10 mouse cellular contexts compared by ENCODE assay signal in genomic region chr9:21842391-21842790, GRCm38 (mm10). TPM values are rescaled to one million over a fixed set of nuclear protein-coding genes. Genes with fewer than 3 reads are reported as not detected.
A peak's percentile ranks its signal among the peaks of the same experiment; 100 is the strongest.
DNase-seq lines count a peak whose midpoint lies in the region; ATAC-seq and TF ChIP-seq lines count a peak whose summit lies in the region.
"Had no signal": no experiment of that assay in that cellular context is flagged by ENCODE, and none has a peak within 500 bp of the region (broad histone marks: within the 10 kb centered on the region; RNA-seq: fewer than 3 reads in every experiment).

No protein-coding gene starts in this region.

- H3K36me3 ChIP-seq in forebrain, embryonic 14.5 days (ENCODE audit: control insufficient read depth, insufficient read depth, low read length): no peaks in the 10 kb centered on the region
- H3K36me3 ChIP-seq in forebrain, embryonic 12.5 days (replicated peaks): peaks cover 14% of the 10 kb centered on the region; the same call in 1 of the 2 replicates
- peaks cover 26% of the 10 kb centered on the region for H3K36me3 ChIP-seq in heart, adult 2 months (ENCODE audit: control insufficient read depth, insufficient read depth, low read length)
- peaks cover 64% of the 10 kb centered on the region for H3K36me3 ChIP-seq in intestine, postnatal 0 days (ENCODE audit: control insufficient read depth, insufficient read depth)
- peaks cover 20% of the 10 kb centered on the region for H3K36me3 ChIP-seq in lung, embryonic 16.5 days (ENCODE audit: control insufficient read depth, insufficient read depth, low read length)

- TF ChIP-seq CTCF in heart, adult 2 months (IDR thresholded peaks at IDR 0.05): no peak
- TF ChIP-seq CTCF in intestine, postnatal 0 days (IDR thresholded peaks at IDR 0.05; ENCODE audit: low read depth): no peak

- TF ChIP-seq EP300 in heart, adult 2 months (IDR thresholded peaks at IDR 0.05; ENCODE audit: insufficient read depth, low read depth, low read length): no peak

- no peak overlapping the region for H3K4me3 ChIP-seq in forebrain, embryonic 14.5 days (ENCODE audit: low read depth, low read length)
- H3K4me3 ChIP-seq in forebrain, embryonic 12.5 days (replicated peaks): no peak overlapping the region
- no peak overlapping the region for H3K4me3 ChIP-seq in heart, adult 2 months
- H3K4me3 ChIP-seq in intestine, postnatal 0 days (ENCODE audit: low read depth, low read length): no peak overlapping the region
- H3K4me3 ChIP-seq in lung, embryonic 16.5 days (ENCODE audit: low read length): no peak overlapping the region

- WGBS in forebrain, embryonic 14.5 days: 58% methylated on average over 5 of the region's 5 CpGs
- WGBS in forebrain, embryonic 12.5 days: 57% methylated on average over 5 of the region's 5 CpGs
- 17% methylated on average over 5 of the region's 5 CpGs for WGBS in heart, adult 2 months
- 48% methylated on average over 5 of the region's 5 CpGs for WGBS in intestine, postnatal 0 days
- 24% methylated on average over 5 of the region's 5 CpGs for WGBS in lung, embryonic 16.5 days

- no peaks in the 10 kb centered on the region for H3K9me3 ChIP-seq in forebrain, embryonic 14.5 days (replicated peaks; ENCODE audit: control insufficient read depth, low read length)
- H3K9me3 ChIP-seq in forebrain, embryonic 12.5 days: no peaks in the 10 kb centered on the region
- no peaks in the 10 kb centered on the region for H3K9me3 ChIP-seq in intestine, postnatal 0 days (ENCODE audit: control insufficient read depth)
- no peaks in the 10 kb centered on the region for H3K9me3 ChIP-seq in lung, embryonic 16.5 days (ENCODE audit: control insufficient read depth, low read length)

- no peak overlapping the region for H3K4me2 ChIP-seq in forebrain, embryonic 14.5 days (ENCODE audit: low read length)
- H3K4me2 ChIP-seq in forebrain, embryonic 12.5 days: no peak overlapping the region
- no peak overlapping the region for H3K4me2 ChIP-seq in intestine, postnatal 0 days (replicated peaks; ENCODE audit: low read depth)
- H3K4me2 ChIP-seq in lung, embryonic 16.5 days (ENCODE audit: low read depth, low read length): no peak overlapping the region

- no peak overlapping the region for H3K27ac ChIP-seq in forebrain, embryonic 14.5 days (ENCODE audit: low read depth, low read length)
- no peak overlapping the region for H3K27ac ChIP-seq in forebrain, embryonic 12.5 days
- peak overlapping the region; percentile 72 for H3K27ac ChIP-seq in heart, adult 2 months
- peak overlapping the region; percentile 35; the same call in 1 of the 2 replicates for H3K27ac ChIP-seq in intestine, postnatal 0 days (ENCODE audit: low read depth, low read length)
- peak overlapping the region; percentile 94 for H3K27ac ChIP-seq in lung, embryonic 16.5 days (ENCODE audit: low read length)

- H3K4me1 ChIP-seq in forebrain, embryonic 14.5 days (ENCODE audit: control insufficient read depth, insufficient read depth, low read length): no peaks in the 10 kb centered on the region
- peaks cover 9% of the 10 kb centered on the region for H3K4me1 ChIP-seq in forebrain, embryonic 12.5 days
- H3K4me1 ChIP-seq in heart, adult 2 months (ENCODE audit: control insufficient read depth, insufficient read depth, low read length): peaks cover 20% of the 10 kb centered on the region
- H3K4me1 ChIP-seq in intestine, postnatal 0 days (replicated peaks; ENCODE audit: control insufficient read depth, insufficient read depth, low read length): no peaks in the 10 kb centered on the region
- H3K4me1 ChIP-seq in lung, embryonic 16.5 days (replicated peaks; ENCODE audit: control insufficient read depth, insufficient read depth, low read length): peaks cover 38% of the 10 kb centered on the region

- intact Hi-C loops in heart, adult 2 months (cut with DNase I): no loop called here
- intact Hi-C loops in left cerebral cortex, postnatal 25 days (cut with DNase I): no loop called here

- no peaks in the 10 kb centered on the region for H3K79me2 ChIP-seq in heart, adult 2 months (replicated peaks; ENCODE audit: control insufficient read depth, insufficient read depth, low read length)

- H3K9ac ChIP-seq in forebrain, embryonic 14.5 days (ENCODE audit: low read length): peak overlapping the region; percentile 13; the same call in 1 of the 2 replicates
- no peak overlapping the region for H3K9ac ChIP-seq in forebrain, embryonic 12.5 days
- H3K9ac ChIP-seq in heart, adult 2 months (ENCODE audit: low read depth, low read length): peak overlapping the region; percentile 41
- H3K9ac ChIP-seq in intestine, postnatal 0 days (ENCODE audit: low read depth, low read length): no peak overlapping the region
- peak overlapping the region; percentile 12 for H3K9ac ChIP-seq in lung, embryonic 16.5 days (ENCODE audit: low read length)

- DNase-seq in forebrain, embryonic 14.5 days (ENCODE audit: low spot score): no peak
- peak; percentile 73 to 82 for DNase-seq in heart, adult 2 months
- no peak for DNase-seq in cerebellum, postnatal 14 days
- DNase-seq in left cerebral cortex, postnatal 25 days (ENCODE audit: low spot score in 2 of 2): no peak
- no peak for DNase-seq in adrenal gland, adult 18-20 months (ENCODE audit: low spot score in 2 of 2)
- DNase-seq: cerebellum, adult 11-12 months had no signal

- no peak for ATAC-seq in forebrain, embryonic 14.5 days
- no peak for ATAC-seq in forebrain, embryonic 12.5 days (ENCODE audit: low FRiP score)
- no peak for ATAC-seq in intestine, postnatal 0 days
- peak; percentile 56 for ATAC-seq in lung, embryonic 16.5 days (ENCODE audit: low read depth)

- TF ChIP-seq POLR2A in heart, adult 2 months (IDR thresholded peaks at IDR 0.05; ENCODE audit: insufficient read depth, low read depth, low read length): no peak; the same call in 1 of the 2 replicates

- no peaks in the 10 kb centered on the region for H3K27me3 ChIP-seq in forebrain, embryonic 14.5 days (replicated peaks; ENCODE audit: control insufficient read depth, insufficient read depth, low read length)
- no peaks in the 10 kb centered on the region for H3K27me3 ChIP-seq in forebrain, embryonic 12.5 days
- no peaks in the 10 kb centered on the region for H3K27me3 ChIP-seq in heart, adult 2 months (ENCODE audit: control insufficient read depth, insufficient read depth, low read length)
- H3K27me3 ChIP-seq in intestine, postnatal 0 days (replicated peaks; ENCODE audit: control insufficient read depth, insufficient read depth, low read length): no peaks in the 10 kb centered on the region
- no peaks in the 10 kb centered on the region for H3K27me3 ChIP-seq in lung, embryonic 16.5 days (ENCODE audit: control insufficient read depth, insufficient read depth, low read depth, low read length)

RNA-seq across cellular contexts. Expression of gene Angptl8, which starts 7.1 kb away (rescaled TPM):
- 0.26 TPM in 1 of 2 replicates, not detected in the other for polyA plus RNA-seq in forebrain, embryonic 14.5 days (2014; fragmentation: Nextera tagmentation; extraction: Ambion mirVana)
- polyA plus RNA-seq in forebrain, embryonic 12.5 days (2016; fragmentation: Nextera tagmentation; extraction: Ambion mirVana): 0.45 TPM in 1 of 2 replicates, not detected in the other
- not detected for total RNA-seq in heart, adult 2 months (2021)
- 0.41 and 2.4 TPM in 2 replicates for polyA plus RNA-seq in heart, adult 2 months (2012; rRNA removed)
- polyA plus RNA-seq in intestine, postnatal 0 days (2015; fragmentation: Nextera tagmentation; extraction: Ambion mirVana): 15.9 and 21.1 TPM in 2 replicates
- 2.7 and 3.6 TPM in 2 replicates for polyA plus RNA-seq in lung, embryonic 16.5 days (2015; fragmentation: Nextera tagmentation; extraction: Ambion mirVana)
- not detected for total RNA-seq in left cerebral cortex, postnatal 25 days (2021)
- 10 to 100 TPM in 1 of 2 experiments, 1 to 10 TPM in 1; 8.2 to 26.2 TPM for total RNA-seq in adrenal gland, adult 18-20 months (2021)
- total RNA-seq: left cerebral cortex, adult 18-20 months had no signal

RNA-seq across cellular contexts. Expression of gene Dock6, which starts 10.0 kb away (rescaled TPM):
- polyA plus RNA-seq in forebrain, embryonic 14.5 days (2014; fragmentation: Nextera tagmentation; extraction: Ambion mirVana): 6.7 and 10.3 TPM in 2 replicates
- polyA plus RNA-seq in forebrain, embryonic 12.5 days (2016; fragmentation: Nextera tagmentation; extraction: Ambion mirVana): 17.5 and 18.9 TPM in 2 replicates
- total RNA-seq in heart, adult 2 months (2021): 10 to 100 TPM; 25.9 to 33.8 TPM
- 87.9 and 92.7 TPM in 2 replicates for polyA plus RNA-seq in heart, adult 2 months (2012; rRNA removed)
- polyA plus RNA-seq in intestine, postnatal 0 days (2015; fragmentation: Nextera tagmentation; extraction: Ambion mirVana): 15.5 and 18.4 TPM in 2 replicates
- polyA plus RNA-seq in lung, embryonic 16.5 days (2015; fragmentation: Nextera tagmentation; extraction: Ambion mirVana): 62.6 and 63.7 TPM in 2 replicates
- 10 to 100 TPM; 15.7 to 16.3 TPM for total RNA-seq in left cerebral cortex, postnatal 25 days (2021)
- total RNA-seq in adrenal gland, adult 18-20 months (2021): 10 to 100 TPM; 29.7 to 36.1 TPM

RNA-seq across cellular contexts. Expression of gene Kank2, which starts 43.8 kb away (rescaled TPM):
- polyA plus RNA-seq in forebrain, embryonic 14.5 days (2014; fragmentation: Nextera tagmentation; extraction: Ambion mirVana): 0.99 and 1.3 TPM in 2 replicates
- polyA plus RNA-seq in forebrain, embryonic 12.5 days (2016; fragmentation: Nextera tagmentation; extraction: Ambion mirVana): 6.1 and 6.2 TPM in 2 replicates
- total RNA-seq in heart, adult 2 months (2021): 10 to 100 TPM; 57.3 to 62.9 TPM
- 45.3 and 52.7 TPM in 2 replicates for polyA plus RNA-seq in heart, adult 2 months (2012; rRNA removed)
- 6.4 TPM in 2 replicates for polyA plus RNA-seq in intestine, postnatal 0 days (2015; fragmentation: Nextera tagmentation; extraction: Ambion mirVana)
- 25.5 and 26.3 TPM in 2 replicates for polyA plus RNA-seq in lung, embryonic 16.5 days (2015; fragmentation: Nextera tagmentation; extraction: Ambion mirVana)
- 1 to 10 TPM; 7.4 to 7.5 TPM for total RNA-seq in left cerebral cortex, postnatal 25 days (2021)
- total RNA-seq in adrenal gland, adult 18-20 months (2021): 10 to 100 TPM; 31.1 to 31.3 TPM

Comparison
In these comparisons a context has a peak if more than half of its experiments do, and no peak if none do; other contexts are left out.
1. H3K9ac ChIP-seq: peak in forebrain, embryonic 14.5 days (single experiment), heart, adult 2 months (single experiment) and lung, embryonic 16.5 days (single experiment); none in forebrain, embryonic 12.5 days (single experiment) and intestine, postnatal 0 days (single experiment).
2. DNase-seq: peak in heart, adult 2 months (2 of 2); none in forebrain, embryonic 14.5 days (single experiment), cerebellum, postnatal 14 days (0 of 2), left cerebral cortex, postnatal 25 days (0 of 2) and adrenal gland, adult 18-20 months (0 of 2).
3. H3K27ac ChIP-seq: peak in heart, adult 2 months (single experiment), intestine, postnatal 0 days (single experiment) and lung, embryonic 16.5 days (single experiment); none in forebrain, embryonic 14.5 days (single experiment) and forebrain, embryonic 12.5 days (single experiment).